Mouse (Mus musculus) MEL (cell line): ENCODE results near the gene Rabggtb. TPM values are rescaled to one million over a fixed set of nuclear protein-coding genes. Genes with fewer than 3 reads are reported as not detected.

Experiments used
- DNase-seq: peaks from one replicate; pipeline ENCODE4 v3.0.0; 2011; ENCODE audit warnings: low read depth, low spot score
- H3K27ac ChIP-seq: 2 replicates; pipeline ENCODE4 v1.5.1; 2012; ENCODE audit warnings: low read depth, mild to moderate bottlenecking, control low read depth, low read length, moderate library complexity; ENCODE audit not compliant: control insufficient read depth
- H3K27me3 ChIP-seq, 2 experiments: fragments of 150-350 bp in 1 of 2; sonication (generic) in 1 of 2; 2 replicates each; pipeline ENCODE4 v1.6.1; 2012; ENCODE audit warnings: low read length in 2 of 2, mild to moderate bottlenecking in 2 of 2, improper control_type of control experiment in 1 of 2, moderate library complexity in 1 of 2; ENCODE audit not compliant: insufficient read depth in 2 of 2, control insufficient read depth in 1 of 2
- H3K36me3 ChIP-seq, 2 experiments: 2 replicates each; pipeline ENCODE4 v1.6.1; 2012 to 2014; ENCODE audit warnings: low read length in 2 of 2, improper control_type of control experiment in 1 of 2, inconsistent platforms in 1 of 2, mild to moderate bottlenecking in 1 of 2; ENCODE audit not compliant: insufficient read depth in 2 of 2, control insufficient read depth in 1 of 2
- H3K4me1 ChIP-seq, 2 experiments: fragments of 150-350 bp in 1 of 2; sonication (generic) in 1 of 2; 2 replicates each; pipeline ENCODE4 v1.6.1; 2012; ENCODE audit warnings: low read length in 2 of 2, improper control_type of control experiment in 1 of 2, mild to moderate bottlenecking in 1 of 2; ENCODE audit not compliant: insufficient read depth in 2 of 2, control insufficient read depth in 1 of 2
- H3K4me3 ChIP-seq, 2 experiments: fragments of 150-350 bp in 1 of 2; sonication (generic) in 1 of 2; 2 replicates each; pipeline ENCODE4 v1.5.1; 2012; ENCODE audit warnings: low read depth in 2 of 2, low read length in 2 of 2, mild to moderate bottlenecking in 2 of 2, moderate library complexity in 2 of 2, control low read depth in 1 of 2, improper control_type of control experiment in 1 of 2; ENCODE audit not compliant: control insufficient read depth in 1 of 2, insufficient read depth in 1 of 2
- H3K79me2 ChIP-seq: 2 replicates; pipeline ENCODE4 v1.6.1; 2012; ENCODE audit warnings: mild to moderate bottlenecking, low read length, moderate library complexity; ENCODE audit not compliant: control insufficient read depth, poor library complexity, insufficient read depth
- H3K9ac ChIP-seq: 2 replicates; pipeline ENCODE4 v1.6.1; 2012; ENCODE audit warnings: low read depth, mild to moderate bottlenecking, control low read depth, low read length, moderate library complexity; ENCODE audit not compliant: control insufficient read depth, poor library complexity, severe bottlenecking
- H3K9me3 ChIP-seq: fragments of 150-350 bp; sonication (generic); replicated peaks from 2 replicates; pipeline ENCODE4 v1.6.1; 2012; ENCODE audit warnings: mild to moderate bottlenecking, low read length, improper control_type of control experiment, moderate library complexity; ENCODE audit not compliant: insufficient read depth
- BHLHE40 ChIP-seq: IDR thresholded peaks from 2 replicates; pipeline ENCODE4 v1.6.1; 2012; ENCODE audit warnings: low read depth, mild to moderate bottlenecking, inconsistent platforms, low read length, improper control_type of control experiment, borderline replicate concordance
- E2F4 ChIP-seq: IDR thresholded peaks from 2 replicates; pipeline ENCODE4 v1.6.1; 2011; ENCODE audit warnings: low read depth, low read length, improper control_type of control experiment, borderline replicate concordance
- EP300 ChIP-seq, 2 experiments: IDR thresholded peaks; 2 replicates each; pipeline ENCODE4 v1.6.1; 2011; ENCODE audit warnings: improper control_type of control experiment in 2 of 2, low read length in 2 of 2, low read depth in 1 of 2, mild to moderate bottlenecking in 1 of 2
- GABPA ChIP-seq: IDR thresholded peaks from 2 replicates; pipeline ENCODE4 v1.6.1; 2012; ENCODE audit warnings: low read depth, mild to moderate bottlenecking, inconsistent platforms, low read length, improper control_type of control experiment, moderate library complexity
- GATA1 ChIP-seq: IDR thresholded peaks from 2 replicates; pipeline ENCODE4 v1.6.1; 2011; ENCODE audit warnings: low read depth, low read length, improper control_type of control experiment
- HCFC1 ChIP-seq: IDR thresholded peaks from 2 replicates; pipeline ENCODE4 v1.6.1; 2012; ENCODE audit warnings: low read depth, mild to moderate bottlenecking, inconsistent platforms, low read length, improper control_type of control experiment, moderate library complexity
- MXI1 ChIP-seq: IDR thresholded peaks from 2 replicates; pipeline ENCODE4 v1.6.1; 2011; ENCODE audit warnings: mild to moderate bottlenecking, low read depth, low read length, improper control_type of control experiment
- MYB ChIP-seq: IDR thresholded peaks from 2 replicates; pipeline ENCODE4 v1.6.1; 2011; ENCODE audit warnings: mild to moderate bottlenecking, low read depth, low read length, improper control_type of control experiment
- NELFE ChIP-seq: IDR thresholded peaks from 2 replicates; pipeline ENCODE4 v1.6.1; 2011; ENCODE audit warnings: low read depth, low read length, improper control_type of control experiment
- POLR2AphosphoS2 ChIP-seq: IDR thresholded peaks from 2 replicates; pipeline ENCODE4 v1.6.1; 2011; ENCODE audit warnings: low read length, improper control_type of control experiment
- POLR2AphosphoS5 ChIP-seq: IDR thresholded peaks from 2 replicates; pipeline ENCODE4 v1.6.1; 2012; ENCODE audit warnings: low read depth, borderline replicate concordance, mild to moderate bottlenecking, inconsistent platforms, low read length, moderate library complexity, mixed read lengths
- RAD21 ChIP-seq: IDR thresholded peaks from 2 replicates; pipeline ENCODE4 v1.6.1; 2011; ENCODE audit warnings: mild to moderate bottlenecking, low read depth, low read length, improper control_type of control experiment
- RCOR1 ChIP-seq: IDR thresholded peaks from 2 replicates; pipeline ENCODE4 v1.6.1; 2012; ENCODE audit warnings: low read depth, mild to moderate bottlenecking, inconsistent platforms, low read length, improper control_type of control experiment
- SIN3A ChIP-seq: IDR thresholded peaks from 2 replicates; pipeline ENCODE4 v1.6.1; 2012; ENCODE audit warnings: low read length, improper control_type of control experiment, inconsistent platforms
- SMC3 ChIP-seq: IDR thresholded peaks from 2 replicates; pipeline ENCODE4 v1.6.1; 2011; ENCODE audit warnings: low read depth, low read length, improper control_type of control experiment
- TAL1 ChIP-seq: IDR thresholded peaks from 2 replicates; pipeline ENCODE4 v1.6.1; 2012; ENCODE audit warnings: mild to moderate bottlenecking, inconsistent platforms, low read length, moderate library complexity, mixed read lengths
- UBTF ChIP-seq: IDR thresholded peaks from 2 replicates; pipeline ENCODE4 v1.6.1; 2012; ENCODE audit warnings: low read depth, mild to moderate bottlenecking, inconsistent platforms, low read length, improper control_type of control experiment, moderate library complexity, borderline replicate concordance; ENCODE audit not compliant: insufficient read depth
- USF2 ChIP-seq, 2 experiments: IDR thresholded peaks; 2 replicates each; pipeline ENCODE4 v1.6.1; 2011 to 2012; ENCODE audit warnings: improper control_type of control experiment in 2 of 2, low read length in 2 of 2, borderline replicate concordance in 1 of 2, inconsistent platforms in 1 of 2, low read depth in 1 of 2, mild to moderate bottlenecking in 1 of 2; ENCODE audit not compliant: insufficient read depth in 1 of 2
- polyA plus RNA-seq, 2 experiments: library from polyadenylated mRNA; stranded (reverse) in 1 of 2; unstranded in 1 of 2; fragments of >175 nt in 1 of 2; fragments of >200 nt in 1 of 2; gene quantifications; 2 replicates each; pipeline versions ENCODE4 v1.2.1 to v1.2.4; 2012; ENCODE audit warnings: low replicate concordance in 2 of 2, low read depth in 1 of 2; ENCODE audit not compliant: insufficient read length in 2 of 2, insufficient read depth in 1 of 2, missing spikeins in 1 of 2
- total RNA-seq: library from RNA; depleted of rRNA; stranded (reverse); fragments of 300-350 nt; gene quantifications from 2 replicates; pipeline ENCODE4 v1.2.3, GENCODE M21; 2012

Rabggtb gene
- total and polyA plus RNA-seq, 3 experiments, result 146 to 175 TPM; not detected in 1

- no peak for TF ChIP-seq SMC3
- TF ChIP-seq HCFC1, result no peak
- TF ChIP-seq TAL1, result no peak
- no peak for TF ChIP-seq USF2 (IDR thresholded peaks at IDR 0.05; ENCODE audit: borderline replicate concordance in 1 of 2, insufficient read depth in 1 of 2, low read depth in 1 of 2, low read length in 2 of 2)
- no peak; the same call in 1 of the 2 replicates for TF ChIP-seq UBTF
- TF ChIP-seq POLR2AphosphoS5, result no peak
- no peak for TF ChIP-seq GABPA
- no peak for TF ChIP-seq MYB
Observed at GRCm38 (mm10) chr3:153943901-153944334, 31.1 kb upstream of the Rabggtb start (continued).

- H3K9me3 ChIP-seq, result no peaks in the 10 kb centered on the region
- H3K27ac ChIP-seq, result no peak overlapping the region; the same call in 1 of the 2 replicates
- peaks cover 0 to 14% of the 10 kb centered on the region in 2 experiments; a peak in 2 of 4 replicates for H3K36me3 ChIP-seq
- H3K9ac ChIP-seq, result peak overlapping the region; percentile 67
- TF ChIP-seq E2F4 (no peak), GATA1 (no peak), POLR2AphosphoS2 (no peak), EP300 (IDR thresholded peaks at IDR 0.05; ENCODE audit: low read depth in 1 of 2, low read length in 2 of 2) (no peak), NELFE (no peak), SMC3 (no peak), MYB (no peak), RAD21 (no peak), MXI1 (no peak), SIN3A (no peak), BHLHE40 (no peak), RCOR1 (no peak)
- peaks cover 5 to 11% of the 10 kb centered on the region in 2 experiments; a peak in 2 of 4 replicates for H3K4me1 ChIP-seq
- peak overlapping the region; percentile 70 to 97 for H3K4me3 ChIP-seq
- no peaks in the 10 kb centered on the region for H3K27me3 ChIP-seq
- DNase-seq, result peak; percentile 58
- peaks cover 2% of the 10 kb centered on the region for H3K79me2 ChIP-seq
Observed at GRCm38 (mm10) chr3:153943003-153943640, 30.3 kb upstream of the Rabggtb start.
